Mouse (Mus musculus) cerebellum, adult 11 months (tissue): Measurements from ENCODE around the gene Extl2.
A peak's percentile ranks its signal among the peaks of the same experiment; 100 is the strongest.

Experiments
- DNase-seq: peaks from one replicate; pipeline ENCODE4 v3.0.0; 2022

The Extl2 gene

DNA sequence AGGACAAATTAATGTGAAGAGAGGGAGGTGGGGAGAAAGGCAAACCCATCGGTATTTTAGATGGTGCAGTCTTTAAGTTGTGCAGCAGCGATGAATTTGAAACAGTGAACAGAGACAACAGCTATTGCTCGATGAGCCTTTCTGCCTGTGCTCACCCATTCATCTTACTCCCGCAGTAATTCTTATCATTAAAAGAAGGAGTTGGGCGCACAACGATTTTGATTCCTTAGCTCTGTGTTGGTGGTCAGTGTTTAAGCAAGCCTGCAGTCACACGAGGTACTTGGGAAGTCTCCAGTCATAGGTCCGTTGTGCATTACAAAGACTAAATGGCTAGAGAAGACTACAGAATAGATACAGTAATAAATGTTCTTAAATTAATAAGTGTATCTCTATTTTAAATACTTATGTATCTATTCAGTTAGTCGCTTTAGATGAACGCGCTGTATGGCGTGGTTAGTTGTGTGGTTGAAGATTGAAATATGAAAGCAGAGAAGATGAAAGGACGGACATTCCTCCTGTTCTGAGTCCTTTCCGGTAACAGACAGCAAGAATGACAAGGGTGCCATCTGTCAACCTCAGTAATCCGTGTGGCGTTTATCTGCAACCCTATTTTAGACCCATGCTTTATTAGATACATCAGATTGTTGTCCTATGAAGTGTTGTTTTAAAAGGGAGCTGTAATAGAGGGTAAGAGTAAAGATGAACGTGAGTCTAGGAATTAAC, 2.5 kb downstream of the Extl2 start:
- DNase-seq = peak; percentile 43

DNA sequence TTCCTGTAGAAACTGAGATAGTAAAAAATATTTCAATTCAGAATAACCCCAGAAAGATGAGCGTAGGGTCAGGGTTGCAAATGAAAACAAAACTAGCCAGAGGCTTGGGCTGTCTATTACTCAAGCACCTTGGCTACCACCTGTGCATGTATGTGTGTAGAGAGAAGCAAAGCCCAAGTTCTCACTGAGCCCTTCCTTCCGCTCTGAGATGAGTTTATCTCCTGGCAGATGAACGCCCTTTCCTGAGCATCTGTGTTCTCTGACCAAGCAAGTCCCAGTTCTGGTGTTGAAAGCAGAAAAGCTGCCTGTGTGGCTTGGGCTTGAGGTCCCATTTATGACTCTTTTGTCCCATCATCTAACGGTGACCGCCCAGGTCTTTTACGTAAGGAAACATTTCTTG, 7.6 kb downstream of the Extl2 start:
- no peak for DNase-seq

DNA sequence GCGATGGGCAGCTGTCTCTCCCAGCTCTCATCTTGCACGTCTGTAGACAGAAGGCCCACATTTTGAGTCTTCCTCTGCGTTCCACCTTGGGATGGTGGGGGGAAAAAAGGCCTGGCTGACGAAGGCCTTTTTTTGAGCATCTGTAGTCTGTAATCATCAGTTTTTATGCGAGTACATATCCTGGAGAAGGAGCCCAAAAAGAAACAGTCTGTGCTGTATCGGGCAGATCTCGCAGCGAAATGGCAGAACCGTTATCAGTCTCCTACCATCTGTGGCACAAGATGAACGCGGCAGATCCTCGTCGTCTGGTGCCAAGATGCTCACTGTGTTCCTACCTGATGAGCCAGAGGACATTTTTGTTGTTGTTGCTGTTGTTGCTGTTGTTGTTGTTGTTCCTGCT, 8.9 kb downstream of the Extl2 start:
- peak; percentile 68 for DNase-seq

DNA sequence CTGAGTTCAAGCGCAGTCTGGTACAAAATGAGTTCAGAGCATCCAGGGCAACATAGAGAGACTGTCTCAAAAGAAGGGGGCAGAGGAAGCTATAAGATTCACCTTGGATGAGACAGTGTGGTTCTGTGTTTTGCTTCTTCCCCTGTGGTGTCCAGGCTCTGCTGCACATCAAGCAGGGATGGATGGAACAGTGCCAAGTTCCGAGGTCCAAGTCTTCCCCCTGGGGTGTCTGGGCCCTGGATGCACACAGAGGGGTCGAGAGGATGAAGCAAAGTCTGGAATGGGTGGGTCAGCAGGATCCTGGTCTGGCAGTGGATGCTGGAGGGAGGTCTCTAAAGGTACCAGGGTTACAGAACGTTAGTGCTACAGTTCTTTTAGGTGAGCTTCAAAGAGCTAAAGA, 11.3 kb downstream of the Extl2 start:
- DNase-seq = peak; percentile 39

DNA sequence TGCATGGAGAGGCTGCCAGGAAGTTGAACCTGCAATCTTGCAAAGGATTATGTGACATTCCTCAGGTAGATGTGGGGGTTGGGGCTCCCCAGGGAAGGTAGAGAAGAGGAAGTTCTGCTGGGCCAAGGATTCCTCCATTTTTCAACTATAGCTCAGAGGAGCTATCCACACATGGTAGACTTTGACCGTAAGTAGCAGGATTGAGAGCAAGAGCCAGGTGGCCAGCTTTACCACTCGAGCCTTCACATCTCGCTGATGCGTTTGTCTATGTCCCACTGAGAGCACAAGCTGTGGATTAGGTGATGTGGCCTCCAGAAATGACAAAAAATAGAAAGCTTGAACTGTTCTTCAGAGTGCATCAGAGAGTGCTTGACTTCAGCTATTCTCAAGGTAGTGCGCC, 11.9 kb downstream of the Extl2 start:
- DNase-seq = no peak

DNA sequence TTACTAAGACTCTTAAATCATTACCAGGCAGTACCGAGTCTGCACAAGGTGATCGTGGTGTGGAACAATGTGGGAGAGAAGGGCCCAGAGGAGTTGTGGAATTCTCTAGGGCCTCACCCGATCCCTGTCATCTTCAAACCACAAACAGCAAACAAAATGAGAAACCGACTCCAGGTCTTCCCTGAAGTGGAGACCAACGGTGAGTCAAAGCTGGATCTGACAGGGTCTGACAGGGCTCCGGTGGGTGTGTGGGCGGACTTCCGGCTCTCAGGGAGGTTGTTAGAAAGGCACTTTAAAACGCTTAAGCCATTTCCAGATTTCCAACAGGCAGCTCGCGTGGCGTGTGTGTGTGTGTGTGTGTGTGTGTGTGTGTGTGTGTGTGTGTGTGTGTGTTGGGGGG, 17.0 kb downstream of the Extl2 start:
- DNase-seq = no peak

DNA sequence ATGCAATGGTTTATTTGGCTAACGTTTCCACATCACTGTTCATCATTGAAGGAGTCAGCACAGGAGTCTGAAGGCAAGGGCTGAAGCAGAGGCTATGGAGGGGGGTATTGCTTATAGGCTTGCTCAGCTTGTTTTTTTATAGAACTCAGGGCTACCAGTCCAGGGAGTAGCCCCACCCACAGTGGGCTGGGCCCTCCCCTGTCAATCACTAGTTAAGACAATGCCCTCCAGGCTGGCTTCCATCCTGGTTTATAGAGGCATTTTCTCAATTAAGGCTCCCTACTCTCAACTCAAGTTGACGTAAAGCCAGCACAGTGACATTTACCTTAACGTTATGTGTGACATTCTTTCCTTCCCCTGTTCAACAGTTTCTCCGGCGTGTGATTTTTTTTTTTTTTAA, 17.4 kb downstream of the Extl2 start:
- no peak for DNase-seq

DNA sequence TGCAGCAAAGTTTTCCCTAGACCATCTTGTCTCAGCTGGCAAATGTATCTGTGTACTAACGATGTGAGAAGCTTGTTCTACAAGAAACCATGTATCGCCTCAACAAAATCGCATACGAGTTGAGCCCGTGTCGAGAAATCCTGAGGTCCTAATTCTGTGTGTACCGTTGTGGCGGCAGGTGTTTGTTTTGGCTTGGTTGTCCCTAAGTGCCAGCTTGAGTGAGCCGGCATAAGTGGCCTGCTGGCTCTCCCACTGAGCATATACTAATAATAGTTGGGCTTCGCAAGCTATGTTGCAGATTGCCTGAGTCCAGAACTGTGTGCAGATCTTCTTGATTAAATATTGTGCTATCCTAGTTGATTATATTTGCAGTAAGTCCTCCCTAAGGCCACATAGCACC, 18.4 kb downstream of the Extl2 start:
- DNase-seq = peak; percentile 77

DNA sequence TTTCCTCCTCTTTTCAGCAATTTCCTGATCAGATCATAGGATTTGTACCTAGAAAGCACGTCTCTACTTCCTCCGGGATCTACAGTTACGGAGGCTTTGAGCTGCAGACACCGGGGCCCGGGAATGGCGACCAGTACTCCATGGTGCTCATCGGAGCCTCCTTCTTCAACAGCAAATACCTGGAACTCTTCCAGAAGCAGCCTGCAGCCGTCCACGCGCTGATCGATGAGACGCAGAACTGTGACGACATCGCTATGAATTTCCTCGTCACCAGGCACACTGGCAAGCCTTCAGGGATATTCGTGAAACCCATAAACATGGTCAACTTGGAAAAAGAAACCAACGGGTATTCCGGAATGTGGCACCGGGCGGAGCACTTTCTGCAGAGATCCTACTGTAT, 19.7 kb downstream of the Extl2 start:
- no peak for DNase-seq

DNA sequence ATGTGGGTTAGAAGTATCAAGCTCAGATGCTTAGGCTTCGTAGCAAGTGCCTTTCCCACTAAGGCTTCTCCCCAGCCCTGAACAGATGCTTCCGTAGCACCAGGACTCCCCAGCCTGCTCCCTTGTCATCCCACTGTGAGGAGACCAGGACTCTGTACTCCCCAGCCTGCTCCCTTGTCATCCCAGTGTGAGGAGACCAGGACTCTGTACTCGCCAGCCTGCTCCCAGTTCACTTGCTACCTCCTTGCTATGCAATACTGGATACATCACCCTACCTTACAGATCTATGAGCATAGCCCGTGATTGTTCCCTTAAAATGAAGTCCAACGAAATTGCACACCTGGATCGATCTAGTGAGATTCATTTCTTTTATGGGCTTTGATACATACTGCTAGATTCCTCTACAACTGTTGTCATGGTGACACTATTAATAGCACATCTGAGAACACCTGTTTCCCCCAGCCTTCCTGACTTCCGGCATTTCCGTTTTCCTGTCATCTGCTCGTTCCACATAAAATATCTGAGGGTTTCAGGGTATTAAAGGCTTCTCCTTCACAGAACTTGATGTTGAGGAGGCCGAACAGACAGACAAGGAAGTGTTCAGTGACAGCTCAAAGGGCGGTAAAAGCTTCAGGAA, 23.0 kb downstream of the Extl2 start:
- no peak for DNase-seq

DNA sequence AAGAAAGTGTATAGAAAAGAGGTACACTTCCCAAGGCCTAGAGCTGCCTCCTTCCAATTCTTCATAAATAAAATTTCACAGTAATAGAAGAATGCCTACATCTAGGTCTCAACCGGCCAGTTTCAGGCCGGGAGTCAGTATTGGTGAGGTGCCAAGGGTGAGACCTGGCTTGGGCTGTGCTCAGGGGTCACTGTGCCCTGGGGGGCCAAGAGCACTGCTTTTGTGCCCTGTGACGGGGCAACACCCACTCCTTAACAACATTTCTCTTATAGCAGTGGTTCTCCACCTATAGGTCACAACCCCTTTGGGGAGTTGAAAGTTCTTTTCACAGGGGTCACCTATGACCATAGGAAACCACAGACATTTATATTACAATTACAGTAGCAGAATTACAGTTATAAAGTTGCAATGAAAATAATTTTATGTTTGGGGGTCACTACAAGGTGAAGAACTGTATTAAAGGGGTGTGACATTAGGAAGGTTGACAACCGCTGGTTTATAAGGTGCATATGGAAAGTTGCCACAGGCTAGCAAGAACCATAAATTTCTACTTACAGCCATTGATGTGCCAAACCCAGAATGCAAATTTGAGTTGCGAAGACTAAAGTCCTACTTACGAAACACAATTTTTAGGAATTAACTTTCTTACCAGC, 26.1 kb downstream of the Extl2 start:
- DNase-seq = no peak

DNA sequence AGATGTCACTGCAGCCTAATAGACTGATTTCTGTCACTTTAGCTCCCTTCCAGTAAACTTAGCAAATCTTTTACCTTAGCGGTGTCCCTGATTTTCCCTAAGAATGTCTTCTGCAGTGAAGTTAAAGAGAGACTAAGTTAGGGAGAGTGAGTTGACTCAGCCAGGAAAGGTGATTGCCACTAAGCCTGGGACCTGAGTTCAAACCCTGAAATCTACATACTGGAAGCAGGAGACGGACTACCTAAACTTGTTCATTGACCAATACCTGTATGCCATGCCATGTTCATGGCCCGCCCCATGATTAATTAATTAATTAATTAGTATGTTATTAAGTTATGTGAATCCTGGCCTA, 26.6 kb downstream of the Extl2 start:
- DNase-seq = no peak

DNA sequence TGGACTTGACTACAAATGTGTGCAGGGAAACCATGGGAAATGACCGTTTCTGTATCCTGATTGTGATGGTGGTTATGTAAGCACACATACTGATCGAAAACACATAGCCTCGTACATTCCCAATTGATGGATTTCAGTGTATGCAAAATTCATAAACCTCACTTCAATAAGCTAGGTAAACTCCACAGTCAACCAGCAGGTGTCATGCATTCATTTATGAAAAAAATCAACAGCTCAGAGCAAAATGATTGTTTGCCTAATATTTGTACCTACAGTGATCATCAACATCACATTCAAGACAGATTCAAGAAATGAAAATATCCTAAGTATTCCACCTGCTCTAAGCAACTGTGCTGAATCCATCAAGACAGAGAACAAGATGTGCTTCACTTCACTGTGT, 33.5 kb downstream of the Extl2 start:
- no peak for DNase-seq

DNA sequence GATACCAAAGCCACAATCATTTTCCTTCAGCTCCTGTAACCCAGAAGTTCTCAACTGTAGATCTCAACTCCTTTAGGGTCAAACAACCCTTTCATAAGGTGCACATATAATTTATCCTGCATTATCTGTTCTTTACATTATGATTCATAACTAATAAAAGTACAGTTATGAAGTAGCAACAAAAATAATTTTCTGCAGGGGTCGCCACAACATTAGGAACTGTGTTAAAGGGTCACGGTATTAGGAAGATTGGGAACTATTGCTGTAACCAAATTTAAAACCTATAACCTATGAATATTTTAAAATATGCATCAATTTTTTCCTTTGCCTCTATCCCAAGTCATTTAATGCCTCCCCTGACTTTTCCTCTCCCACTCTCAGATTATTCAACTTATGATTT, 38.7 kb downstream of the Extl2 start:
- no peak for DNase-seq

DNA sequence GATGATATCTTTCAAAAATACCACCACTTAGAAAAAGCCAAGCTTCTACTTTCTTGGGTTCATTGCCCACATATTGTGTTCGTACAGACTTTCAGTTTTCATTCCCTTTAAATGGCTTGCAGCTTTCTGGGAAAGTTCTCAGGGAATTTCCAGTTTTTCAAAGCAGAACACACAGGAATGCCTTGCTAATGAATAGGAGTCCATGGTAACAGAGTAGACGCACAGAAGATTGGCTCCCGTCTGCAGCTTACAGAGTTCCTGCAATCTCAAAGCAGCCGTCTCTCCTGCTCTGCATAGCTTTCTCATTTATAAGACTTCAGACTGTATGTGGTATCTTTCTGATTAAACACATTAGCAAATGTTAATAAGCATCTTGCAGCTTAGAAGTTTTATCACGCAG, 39.8 kb downstream of the Extl2 start:
- no peak for DNase-seq

DNA sequence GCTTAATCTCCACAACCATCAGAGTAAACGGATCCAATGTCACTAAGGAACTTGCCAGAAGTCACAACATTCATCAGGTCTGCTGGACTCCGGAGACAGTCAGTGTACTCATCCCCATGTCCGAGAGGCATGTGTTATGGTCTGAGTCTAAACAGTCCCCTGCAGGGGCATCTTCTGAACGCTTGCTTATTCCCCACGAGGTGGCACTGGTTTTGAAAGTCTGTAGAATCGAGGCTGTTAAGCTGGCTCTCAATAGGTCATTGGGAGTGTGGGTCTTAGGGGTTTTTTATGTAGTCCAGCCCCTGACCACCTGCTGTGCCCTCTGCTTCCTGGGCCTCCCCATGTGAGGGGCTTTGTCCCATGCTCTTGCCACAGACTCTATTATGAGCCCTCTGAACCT, 49.8 kb downstream of the Extl2 start:
- no peak for DNase-seq

DNA sequence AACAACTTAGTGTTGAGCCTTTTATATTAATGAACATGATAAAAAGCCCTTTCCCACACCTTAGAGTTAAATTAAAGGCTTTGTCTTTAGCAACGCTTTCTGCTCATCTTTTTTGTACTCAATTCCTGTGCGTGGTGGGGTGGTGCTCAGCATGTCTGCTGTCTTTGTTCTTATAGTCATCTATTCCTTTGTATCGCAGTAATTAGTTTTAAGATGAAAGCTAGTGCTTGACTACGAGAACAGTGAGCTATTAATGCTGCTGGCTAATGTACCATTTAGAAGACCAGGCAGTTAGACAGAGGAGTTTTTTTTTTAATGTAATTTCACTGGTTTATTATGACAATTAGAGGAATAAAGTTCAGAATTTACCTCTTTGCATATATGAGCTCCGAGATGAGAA, 53.1 kb downstream of the Extl2 start:
- DNase-seq = no peak

DNA sequence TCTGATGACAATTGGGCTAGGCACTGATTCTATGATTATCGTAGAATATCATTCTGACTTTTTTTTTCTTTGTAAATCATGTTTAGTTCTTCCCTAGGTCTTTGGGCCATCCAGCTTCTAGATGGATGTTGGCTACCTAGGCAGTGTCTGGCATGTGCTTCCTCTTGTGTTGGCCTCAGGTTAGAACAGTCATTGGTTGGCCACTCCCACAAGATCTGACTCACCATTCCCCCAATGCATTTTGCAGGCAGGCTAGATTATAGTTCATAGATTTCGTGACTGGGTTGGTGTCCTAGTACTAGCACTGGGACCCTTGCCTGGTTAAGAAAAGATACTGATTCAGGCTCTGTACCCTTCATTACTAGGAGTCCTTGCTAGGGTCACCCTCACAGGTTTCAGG, 54.9 kb downstream of the Extl2 start:
- no peak for DNase-seq

DNA sequence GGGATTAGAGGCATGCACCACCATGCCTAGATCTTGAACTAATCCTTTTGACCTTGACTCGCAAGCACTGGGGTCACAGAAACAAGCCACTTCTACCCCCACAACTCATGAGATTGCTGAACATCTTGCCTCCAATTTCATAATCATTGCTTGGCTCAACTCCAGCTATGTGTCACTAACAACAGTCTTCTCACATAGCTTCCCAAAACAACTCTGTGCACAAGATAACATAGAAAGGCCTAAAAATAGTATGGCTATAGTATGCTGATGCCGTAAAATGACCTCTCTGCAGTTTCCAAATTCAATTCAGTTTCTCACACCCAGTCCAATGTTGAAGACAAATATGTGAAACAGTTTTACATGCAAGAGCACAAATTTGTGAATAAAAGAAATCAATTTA, 65.3 kb downstream of the Extl2 start:
- no peak for DNase-seq

DNA sequence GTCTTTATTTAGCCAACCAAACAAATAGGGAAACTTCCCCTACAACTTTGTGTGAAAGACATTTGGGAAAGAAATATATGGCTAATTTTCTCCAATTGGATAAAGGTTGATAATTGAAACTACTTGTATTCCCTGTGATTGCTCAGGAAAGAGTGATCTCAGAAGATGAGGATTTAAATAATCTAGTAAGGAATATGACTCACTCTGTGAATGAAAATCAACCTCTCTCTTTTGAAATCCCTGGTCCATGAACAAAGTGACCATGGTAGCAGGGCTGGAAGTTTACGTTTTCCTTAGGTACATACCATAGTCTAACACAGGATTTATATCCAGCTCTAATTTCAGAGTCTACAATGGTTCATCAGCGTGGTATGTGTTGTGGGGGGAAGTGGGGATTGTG, 69.5 kb downstream of the Extl2 start:
- no peak for DNase-seq

DNA sequence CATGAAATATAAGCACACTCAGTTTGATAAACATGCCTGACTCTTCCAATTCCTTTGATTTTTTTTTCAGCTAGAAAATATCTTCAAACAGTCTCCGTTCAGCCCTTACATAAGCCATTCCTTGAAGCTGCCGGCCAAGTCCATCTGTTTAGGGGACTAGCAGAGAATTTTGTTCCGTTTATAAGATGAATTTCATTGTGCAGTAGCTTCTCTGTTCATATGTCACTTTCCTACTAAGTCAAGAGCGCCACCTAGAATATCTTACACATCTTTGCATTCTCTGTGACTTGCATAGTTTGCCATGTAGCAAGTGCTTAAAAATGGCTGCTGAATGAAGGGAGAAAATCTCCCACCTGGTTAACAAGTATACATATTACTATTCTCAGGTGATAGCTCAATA, 71.2 kb downstream of the Extl2 start:
- DNase-seq = no peak
